Mouse (Mus musculus): Measurements from ENCODE around the gene Gm11634. TPM values are rescaled to one million over a fixed set of nuclear protein-coding genes. Genes with fewer than 3 reads are reported as not detected.
"Not testable (repeated sequence)": the region's sequence is repeated elsewhere in the genome, so short reads cannot be mapped to it uniquely, and the experiment has no call there.

Gene Gm11634
- not detected in 2 replicates for total RNA-seq (2012; rRNA removed)

DNA sequence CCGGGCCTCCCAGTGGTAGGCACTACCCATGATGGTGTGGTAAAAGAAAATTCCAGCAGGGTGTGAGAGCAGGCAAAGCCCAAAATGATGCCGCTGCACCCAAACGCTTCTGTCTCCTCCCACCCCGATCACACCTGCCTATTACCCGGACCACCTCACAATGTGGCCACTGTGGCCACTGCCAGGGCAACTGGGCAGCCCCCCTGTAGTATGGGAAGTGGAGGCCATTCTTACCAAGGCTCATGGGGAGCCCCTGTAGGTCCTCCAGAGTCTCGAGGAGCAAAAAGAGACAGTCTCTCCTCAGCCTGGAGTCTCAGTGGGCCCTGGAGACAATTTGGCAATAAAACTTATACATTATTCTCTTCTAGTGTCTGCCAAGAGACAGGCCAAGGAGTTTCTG, at the start of gene Gm11634:
Gene Gm11634 (minus strand): TSS at position 101 of the 400 bp plus-strand sequence.
- TF ChIP-seq ZNF384 (IDR thresholded peaks at IDR 0.05; ENCODE audit: low read depth, low read length), result no peak
- no peak for TF ChIP-seq HCFC1 (IDR thresholded peaks at IDR 0.05; ENCODE audit: borderline replicate concordance, insufficient read depth, low read length)
- no peak for TF ChIP-seq MAFK (IDR thresholded peaks at IDR 0.05; ENCODE audit: insufficient read depth, low read depth, low read length)
- TF ChIP-seq ZC3H11A (IDR thresholded peaks at IDR 0.05; ENCODE audit: borderline replicate concordance, low read depth, low read length), result no peak
- TF ChIP-seq CHD2 (IDR thresholded peaks at IDR 0.05; ENCODE audit: low read depth, low read length), result no peak
- Histone ChIP-seq H3K4me3 (ENCODE audit: insufficient read depth in 1 of 2, low read depth in 1 of 2, low read length in 2 of 2, poor library complexity in 1 of 2, severe bottlenecking in 1 of 2) (no peak within 1 kb of the TSS), H3K9me3 (ENCODE audit: control insufficient read depth, insufficient read depth, low read depth, low read length) (no peaks in the 10 kb centered on the region), H3K36me3 (ENCODE audit: control insufficient read depth, insufficient read depth, low read length, poor library complexity, severe bottlenecking) (no peaks in the 10 kb centered on the region), H3K9ac (ENCODE audit: insufficient read depth, low read depth, low read length, poor library complexity, severe bottlenecking) (no peak within 1 kb of the TSS), H3K27ac (ENCODE audit: insufficient read depth, low read depth, low read length, poor library complexity, severe bottlenecking) (no peak within 1 kb of the TSS), H3K4me1 (ENCODE audit: control insufficient read depth in 2 of 2, insufficient read depth in 2 of 2, low read length in 2 of 2, poor library complexity in 1 of 2) (peaks cover 0 to 2% of the 10 kb centered on the region in 2 experiments; a peak in 1 of 4 replicates)
- DNase-seq (ENCODE audit: low read depth, low spot score), result no peak
- in situ Hi-C loops (cut with MboI; ENCODE audit: low sequenced_read_pairs in 2 of 2, unreplicated experiment in 2 of 2), result no loop called here

GRCm38 (mm10) chr11:101647093-101647492, 48.0 kb upstream of the Gm11634 start:
- H3K27ac ChIP-seq (ENCODE audit: insufficient read depth, low read depth, low read length, poor library complexity, severe bottlenecking); H3K4me1 ChIP-seq (ENCODE audit: control insufficient read depth in 2 of 2, insufficient read depth in 2 of 2, low read length in 2 of 2, poor library complexity in 1 of 2); H3K9me3 ChIP-seq (ENCODE audit: control insufficient read depth, insufficient read depth, low read depth, low read length); DNase-seq (ENCODE audit: low read depth, low spot score); in situ Hi-C loops (cut with MboI; ENCODE audit: low sequenced_read_pairs in 2 of 2, unreplicated experiment in 2 of 2); H3K4me3 ChIP-seq (ENCODE audit: insufficient read depth in 1 of 2, low read depth in 1 of 2, low read length in 2 of 2, poor library complexity in 1 of 2, severe bottlenecking in 1 of 2); H3K9ac ChIP-seq (ENCODE audit: insufficient read depth, low read depth, low read length, poor library complexity, severe bottlenecking); H3K36me3 ChIP-seq (ENCODE audit: control insufficient read depth, insufficient read depth, low read length, poor library complexity, severe bottlenecking): not testable (repeated sequence)

DNA sequence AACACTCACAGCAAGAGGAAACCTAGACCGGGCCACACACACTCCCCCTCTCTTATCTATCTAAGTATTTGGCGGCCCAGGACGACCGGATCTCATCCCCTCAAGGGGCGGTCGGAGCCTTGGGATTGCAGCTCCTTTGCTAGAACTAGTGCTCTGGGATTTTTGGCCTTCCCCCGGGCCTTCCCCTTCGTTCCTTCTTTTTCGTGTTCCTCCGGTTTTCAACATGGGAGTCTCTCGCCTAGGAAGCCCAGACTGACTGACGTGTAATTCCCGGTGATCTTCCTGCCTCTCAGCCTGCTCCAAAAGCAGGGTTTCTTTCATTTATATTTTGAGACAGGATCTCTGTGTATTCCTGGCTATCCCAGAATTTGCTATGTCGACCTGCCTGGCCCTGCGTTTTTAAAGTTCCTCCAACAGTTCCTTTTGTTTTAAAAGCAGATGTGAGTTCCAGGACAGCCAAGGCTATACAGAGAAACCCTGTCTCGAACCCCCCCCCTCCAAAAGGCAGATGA, 47.3 kb upstream of the Gm11634 start:
- H3K9me3 ChIP-seq (ENCODE audit: control insufficient read depth, insufficient read depth, low read depth, low read length); H3K4me1 ChIP-seq (ENCODE audit: control insufficient read depth in 2 of 2, insufficient read depth in 2 of 2, low read length in 2 of 2, poor library complexity in 1 of 2); DNase-seq (ENCODE audit: low read depth, low spot score); H3K27ac ChIP-seq (ENCODE audit: insufficient read depth, low read depth, low read length, poor library complexity, severe bottlenecking); in situ Hi-C loops (cut with MboI; ENCODE audit: low sequenced_read_pairs in 2 of 2, unreplicated experiment in 2 of 2); H3K36me3 ChIP-seq (ENCODE audit: control insufficient read depth, insufficient read depth, low read length, poor library complexity, severe bottlenecking): not testable (repeated sequence)
- Histone ChIP-seq H3K4me3 (ENCODE audit: insufficient read depth in 1 of 2, low read depth in 1 of 2, low read length in 2 of 2, poor library complexity in 1 of 2, severe bottlenecking in 1 of 2) (peak overlapping the region; percentile 4 to 24; a peak in 1 of 4 replicates), H3K9ac (ENCODE audit: insufficient read depth, low read depth, low read length, poor library complexity, severe bottlenecking) (peak overlapping the region; percentile 77)

- in situ Hi-C loops (cut with MboI; ENCODE audit: low sequenced_read_pairs in 2 of 2, unreplicated experiment in 2 of 2); H3K4me3 ChIP-seq (ENCODE audit: insufficient read depth in 1 of 2, low read depth in 1 of 2, low read length in 2 of 2, poor library complexity in 1 of 2, severe bottlenecking in 1 of 2); DNase-seq (ENCODE audit: low read depth, low spot score); H3K4me1 ChIP-seq (ENCODE audit: control insufficient read depth in 2 of 2, insufficient read depth in 2 of 2, low read length in 2 of 2, poor library complexity in 1 of 2); H3K9ac ChIP-seq (ENCODE audit: insufficient read depth, low read depth, low read length, poor library complexity, severe bottlenecking); H3K9me3 ChIP-seq (ENCODE audit: control insufficient read depth, insufficient read depth, low read depth, low read length); H3K27ac ChIP-seq (ENCODE audit: insufficient read depth, low read depth, low read length, poor library complexity, severe bottlenecking); H3K36me3 ChIP-seq (ENCODE audit: control insufficient read depth, insufficient read depth, low read length, poor library complexity, severe bottlenecking): not testable (repeated sequence)
Measured at GRCm38 (mm10) chr11:101645411-101646282, 46.6 kb upstream of the Gm11634 start.

GRCm38 (mm10) chr11:101645043-101645410, 46.0 kb upstream of the Gm11634 start:
- H3K36me3 ChIP-seq (ENCODE audit: control insufficient read depth, insufficient read depth, low read length, poor library complexity, severe bottlenecking); H3K4me3 ChIP-seq (ENCODE audit: insufficient read depth in 1 of 2, low read depth in 1 of 2, low read length in 2 of 2, poor library complexity in 1 of 2, severe bottlenecking in 1 of 2); H3K27ac ChIP-seq (ENCODE audit: insufficient read depth, low read depth, low read length, poor library complexity, severe bottlenecking); H3K9ac ChIP-seq (ENCODE audit: insufficient read depth, low read depth, low read length, poor library complexity, severe bottlenecking); H3K9me3 ChIP-seq (ENCODE audit: control insufficient read depth, insufficient read depth, low read depth, low read length); in situ Hi-C loops (cut with MboI; ENCODE audit: low sequenced_read_pairs in 2 of 2, unreplicated experiment in 2 of 2); DNase-seq (ENCODE audit: low read depth, low spot score); H3K4me1 ChIP-seq (ENCODE audit: control insufficient read depth in 2 of 2, insufficient read depth in 2 of 2, low read length in 2 of 2, poor library complexity in 1 of 2): not testable (repeated sequence)

Data from ES-E14 (cell line).